Mouse (Mus musculus): ENCODE data around the gene Tbc1d1.

- no peak for TF ChIP-seq POLR2AphosphoS2 (IDR thresholded peaks at IDR 0.05; ENCODE audit: insufficient read length, low read depth)
- no peak for TF ChIP-seq E2F4 (IDR thresholded peaks at IDR 0.05; ENCODE audit: insufficient read depth)
- no peak for TF ChIP-seq POLR2A (IDR thresholded peaks at IDR 0.05; ENCODE audit: insufficient read length, low read depth)
- TF ChIP-seq TCF12 (IDR thresholded peaks at IDR 0.05; ENCODE audit: insufficient read depth, poor library complexity, severe bottlenecking) = no peak
- TF ChIP-seq MAX (IDR thresholded peaks at IDR 0.05; ENCODE audit: low read depth) = no peak
- no peak for TF ChIP-seq MYOD1 (IDR thresholded peaks at IDR 0.05; ENCODE audit: control insufficient read depth in 1 of 3, insufficient read length in 2 of 3, low read depth in 2 of 3)
- TF ChIP-seq CEBPB (IDR thresholded peaks at IDR 0.05; ENCODE audit: insufficient read depth, poor library complexity, severe bottlenecking) = no peak
- TF ChIP-seq REST (IDR thresholded peaks at IDR 0.05; ENCODE audit: insufficient read depth, insufficient read length) = no peak
These were observed 222.6 kb downstream of the Tbc1d1 start for GRCm38 (mm10) chr5:64378591-64379275.

Data from myocyte (in vitro differentiated cells).